Mouse (Mus musculus) mouse trophoblast stem cell (cell line): ENCODE results near the gene Ispd.
"Not testable (repeated sequence)": the region's sequence is repeated elsewhere in the genome, so short reads cannot be mapped to it uniquely, and the experiment has no call there.

Experiments
- in situ Hi-C, 2 experiments: fragments of 300-500 bp; cut with MseI, MboI; formaldehyde crosslinking; loops; 2 replicates in 1 of 2; 3 replicates in 1 of 2; pipeline ENCODE4 v1.15.1; 2025

The Ispd gene

GRCm38 (mm10) chr12:36381441-36382340, at the start of gene Ispd, which contains the start of gene D630036H23Rik:
Gene Ispd (plus strand): TSS chr12:36381450.
Gene D630036H23Rik (minus strand): TSS chr12:36382181.
- in situ Hi-C loops, result no loop called here

- in situ Hi-C loops, result no loop called here
Measured at GRCm38 (mm10) chr12:36332676-36333075, 48.6 kb upstream of the Ispd start.

GRCm38 (mm10) chr12:36333837-36334281, 47.4 kb upstream of the Ispd start:
- in situ Hi-C loops, result no loop called here

- in situ Hi-C loops, result no loop called here
Measured at GRCm38 (mm10) chr12:36344131-36344530, 37.1 kb upstream of the Ispd start.

GRCm38 (mm10) chr12:36360064-36360463, 21.2 kb upstream of the Ispd start:
- in situ Hi-C loops, result no loop called here

- in situ Hi-C loops, result no loop called here
Measured at GRCm38 (mm10) chr12:36360693-36361092, 20.6 kb upstream of the Ispd start.

GRCm38 (mm10) chr12:36364013-36364412, 17.2 kb upstream of the Ispd start:
- in situ Hi-C loops, result no loop called here

GRCm38 (mm10) chr12:36373237-36373998, 7.8 kb upstream of the Ispd start:
- in situ Hi-C loops, result no loop called here

- in situ Hi-C loops, result not testable (repeated sequence)
Measured at GRCm38 (mm10) chr12:36376391-36376790, 4.9 kb upstream of the Ispd start.

- in situ Hi-C loops, result no loop called here
Measured at GRCm38 (mm10) chr12:36380254-36380653, 996 bp upstream of the Ispd start.

GRCm38 (mm10) chr12:36380806-36381205, 444 bp upstream of the Ispd start:
- in situ Hi-C loops, result no loop called here

- in situ Hi-C loops, result no loop called here
Measured at GRCm38 (mm10) chr12:36385386-36385785, 4.1 kb downstream of the Ispd start.

GRCm38 (mm10) chr12:36386991-36387390, 5.7 kb downstream of the Ispd start:
- in situ Hi-C loops, result no loop called here

- in situ Hi-C loops, result no loop called here
Measured at GRCm38 (mm10) chr12:36395115-36395514, 13.9 kb downstream of the Ispd start.

GRCm38 (mm10) chr12:36423677-36424076, 42.4 kb downstream of the Ispd start:
- in situ Hi-C loops, result no loop called here

- in situ Hi-C loops, result no loop called here
Measured at GRCm38 (mm10) chr12:36425258-36425657, 44.0 kb downstream of the Ispd start.

- in situ Hi-C loops, result no loop called here
Measured at GRCm38 (mm10) chr12:36426163-36427045, 45.2 kb downstream of the Ispd start.

- in situ Hi-C loops, result no loop called here
Measured at GRCm38 (mm10) chr12:36436956-36437355, 55.7 kb downstream of the Ispd start.

GRCm38 (mm10) chr12:36439396-36439795, 58.1 kb downstream of the Ispd start:
- in situ Hi-C loops, result no loop called here

- in situ Hi-C loops, result no loop called here
Measured at GRCm38 (mm10) chr12:36456002-36456401, 74.8 kb downstream of the Ispd start.

GRCm38 (mm10) chr12:36457726-36458125, 76.5 kb downstream of the Ispd start:
- in situ Hi-C loops, result no loop called here
